Mouse (Mus musculus) heart, embryonic 10.5 days (tissue): Measurements from ENCODE around the gene Stoml3. TPM values are rescaled to one million over a fixed set of nuclear protein-coding genes. Genes with fewer than 3 reads are reported as not detected.
A peak's percentile ranks its signal among the peaks of the same experiment; 100 is the strongest.

Source experiments
- DNase-seq: peaks from one replicate; pipeline ENCODE4 v3.0.0-alpha.2; 2017; ENCODE audit warnings: low spot score
- H3K27ac ChIP-seq: fragments of 300-500 bp; sonication (generic); 2 replicates; pipeline ENCODE4 v1.5.1; 2016; ENCODE audit warnings: mild to moderate bottlenecking
- H3K27me3 ChIP-seq: fragments of 300-500 bp; sonication (generic); 2 replicates; pipeline ENCODE4 v1.6.1; 2016; ENCODE audit warnings: mild to moderate bottlenecking; ENCODE audit not compliant: poor library complexity, insufficient read depth, severe bottlenecking
- H3K36me3 ChIP-seq: fragments of 300-500 bp; sonication (generic); 2 replicates; pipeline ENCODE4 v1.6.1; 2016; ENCODE audit warnings: mild to moderate bottlenecking, moderate library complexity
- H3K4me1 ChIP-seq: fragments of 300-500 bp; sonication (generic); 2 replicates; pipeline ENCODE4 v1.6.1; 2016; ENCODE audit warnings: mild to moderate bottlenecking
- H3K4me3 ChIP-seq: fragments of 300-500 bp; sonication (generic); 2 replicates; pipeline ENCODE4 v1.5.1; 2016; ENCODE audit warnings: mild to moderate bottlenecking, moderate library complexity
- H3K9me3 ChIP-seq: fragments of 300-500 bp; sonication (generic); 2 replicates; pipeline ENCODE4 v1.6.1; 2016; ENCODE audit warnings: mild to moderate bottlenecking, moderate library complexity
- WGBS: fragments of 180-500 bp; shearing (Covaris S2); methylation state at CpG from one replicate; pipeline ENCODE4 v1.1.7; 2016; 5-methylcytosine and 5-hydroxymethylcytosine counted together
- polyA plus RNA-seq: library from polyadenylated mRNA; unstranded; fragments of >200 nt; fragmentation: Nextera tagmentation; extraction: Ambion mirVana; gene quantifications from 2 replicates; pipeline ENCODE4 v1.2.1, GENCODE M21; 2016

The Stoml3 gene
- polyA plus RNA-seq, result 0.10 TPM in 1 of 2 replicates, not detected in the other

DNA sequence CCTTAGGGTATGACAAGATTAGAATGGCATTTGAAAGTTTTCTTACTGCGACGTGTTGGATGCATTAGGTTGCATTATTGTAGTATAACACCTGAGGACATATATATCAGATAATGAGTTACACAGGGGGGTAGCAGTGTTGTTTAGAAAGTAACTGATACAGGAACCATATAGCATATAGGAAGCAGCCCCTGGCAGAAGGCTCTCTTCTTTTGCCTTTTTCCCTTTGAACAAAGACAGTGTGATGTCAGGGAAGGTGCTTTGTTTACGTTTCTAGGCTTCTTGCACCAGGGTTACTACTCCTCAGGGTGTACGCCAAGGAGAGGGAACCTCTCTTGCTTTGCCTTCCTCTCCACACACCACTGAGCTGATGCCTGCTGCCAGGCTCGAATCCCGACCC is at the start of gene Stoml3:
Gene Stoml3, plus strand, starts transcription at position 301 of the 400 bp plus-strand sequence.
- 74% methylated on average over 6 of the region's 6 CpGs for WGBS
- H3K27ac ChIP-seq, result peak within 1 kb of the TSS; percentile 71

DNA sequence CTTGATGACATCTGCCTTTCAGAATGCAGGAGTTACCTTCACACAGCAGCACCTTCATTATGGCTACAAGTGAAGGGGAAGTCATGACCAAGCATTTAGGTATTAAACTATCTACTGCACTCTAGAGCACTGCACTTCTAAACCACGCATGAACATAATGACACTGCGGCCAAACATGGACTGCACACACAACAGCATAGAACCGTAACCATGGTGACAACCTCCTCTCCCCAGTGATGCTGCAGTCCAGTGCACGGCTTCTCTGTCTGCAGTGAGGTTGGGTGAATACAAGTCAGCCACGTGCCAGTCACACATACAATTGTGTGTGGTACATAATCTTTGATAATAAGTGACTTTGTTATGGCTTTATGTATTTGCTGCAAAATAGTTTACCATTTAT is 42.9 kb upstream of the Stoml3 start:
- H3K27me3 ChIP-seq, result no peaks in the 10 kb centered on the region

More for the DNA sequence above, at the start of gene Stoml3:
- Histone ChIP-seq H3K4me3 (no peak within 1 kb of the TSS), H3K4me1 (peaks cover 17% of the 10 kb centered on the region), H3K27me3 (no peaks in the 10 kb centered on the region), H3K36me3 (no peaks in the 10 kb centered on the region), H3K9me3 (no peaks in the 10 kb centered on the region)
- no peak for DNase-seq

DNA sequence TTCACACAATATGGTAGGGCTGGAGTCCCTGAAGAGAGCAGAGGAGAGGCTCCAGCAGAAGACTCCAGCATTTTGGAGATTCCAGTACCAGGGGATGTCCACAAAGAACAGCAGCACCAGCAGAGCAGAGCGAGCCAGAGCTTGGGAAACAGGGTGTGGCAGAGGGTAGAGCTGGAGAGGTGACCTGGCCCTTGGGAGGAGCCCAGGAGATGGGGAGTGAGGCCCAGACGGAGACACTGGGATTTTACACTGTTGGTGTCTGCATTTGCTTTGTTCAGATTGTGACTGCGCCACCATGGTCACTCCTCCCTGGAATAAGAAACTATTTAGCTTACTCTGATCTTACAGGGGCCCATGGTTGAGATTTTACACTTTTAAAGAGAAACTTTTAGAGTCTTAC is 41.7 kb upstream of the Stoml3 start:
- H3K27ac ChIP-seq, result no peak overlapping the region
- no peaks in the 10 kb centered on the region for H3K9me3 ChIP-seq
- WGBS, result 73% methylated on average over 3 of the region's 3 CpGs
- no peak overlapping the region for H3K4me3 ChIP-seq
- H3K4me1 ChIP-seq, result no peaks in the 10 kb centered on the region
- no peaks in the 10 kb centered on the region for H3K27me3 ChIP-seq
- peaks cover 17% of the 10 kb centered on the region for H3K36me3 ChIP-seq
- DNase-seq, result no peak

More for the DNA sequence above, 42.9 kb upstream of the Stoml3 start:
- Histone ChIP-seq H3K27ac (no peak overlapping the region), H3K36me3 (peaks cover 5% of the 10 kb centered on the region; the same call in 1 of the 2 replicates), H3K9me3 (no peaks in the 10 kb centered on the region), H3K4me3 (no peak overlapping the region), H3K4me1 (no peaks in the 10 kb centered on the region)
- 87% methylated on average over 5 of the region's 5 CpGs for WGBS
- no peak for DNase-seq

DNA sequence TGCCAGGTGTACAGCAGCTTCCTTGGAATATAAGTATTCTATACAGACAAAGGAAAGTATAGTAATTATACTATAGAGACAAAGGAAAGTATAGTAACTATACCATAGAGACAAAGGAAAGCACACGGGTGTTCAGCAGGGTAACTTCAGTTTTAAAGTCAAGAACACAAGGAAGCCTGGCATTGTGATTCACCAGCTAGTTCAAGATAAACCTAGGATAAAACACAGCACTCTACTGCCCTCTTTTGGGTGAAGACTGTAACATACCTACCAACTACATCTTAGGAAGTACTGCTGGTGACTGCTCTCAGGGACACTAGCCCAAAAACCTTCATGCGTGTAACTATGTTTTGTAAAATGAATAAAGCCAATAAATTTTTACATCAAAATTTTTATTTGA is 40.2 kb upstream of the Stoml3 start:
- WGBS, result 33% methylated on average over 2 of the region's 2 CpGs
- Histone ChIP-seq H3K9me3 (no peaks in the 10 kb centered on the region), H3K4me3 (no peak overlapping the region), H3K36me3 (peaks cover 31% of the 10 kb centered on the region), H3K4me1 (no peaks in the 10 kb centered on the region), H3K27ac (no peak overlapping the region), H3K27me3 (no peaks in the 10 kb centered on the region)
- no peak for DNase-seq

DNA sequence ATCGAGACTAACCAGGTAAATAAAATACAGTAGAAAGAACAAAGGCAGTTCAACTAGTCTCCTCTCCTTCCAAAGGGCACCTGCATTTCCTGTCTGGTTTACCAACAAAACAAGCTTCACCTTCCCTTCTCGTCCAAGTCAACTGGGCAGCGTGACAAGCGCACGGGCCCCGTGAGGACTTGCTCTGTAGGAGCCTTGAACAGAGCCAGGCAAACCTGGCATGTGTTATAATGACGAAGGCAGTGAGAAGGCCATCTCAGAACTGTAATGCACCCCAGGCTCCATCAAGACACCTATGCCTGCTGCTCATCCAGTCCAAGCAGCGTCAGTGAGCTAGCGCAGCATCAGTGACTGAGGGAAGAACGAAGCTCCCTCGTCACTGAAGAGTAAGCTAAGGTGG is 37.8 kb upstream of the Stoml3 start:
- peaks cover 55% of the 10 kb centered on the region for H3K36me3 ChIP-seq
- no peaks in the 10 kb centered on the region for H3K9me3 ChIP-seq
- H3K4me1 ChIP-seq, result no peaks in the 10 kb centered on the region
- no peaks in the 10 kb centered on the region for H3K27me3 ChIP-seq
- no peak for DNase-seq
- H3K4me3 ChIP-seq, result no peak overlapping the region
- 91% methylated on average over 11 of the region's 11 CpGs for WGBS
- H3K27ac ChIP-seq, result no peak overlapping the region

DNA sequence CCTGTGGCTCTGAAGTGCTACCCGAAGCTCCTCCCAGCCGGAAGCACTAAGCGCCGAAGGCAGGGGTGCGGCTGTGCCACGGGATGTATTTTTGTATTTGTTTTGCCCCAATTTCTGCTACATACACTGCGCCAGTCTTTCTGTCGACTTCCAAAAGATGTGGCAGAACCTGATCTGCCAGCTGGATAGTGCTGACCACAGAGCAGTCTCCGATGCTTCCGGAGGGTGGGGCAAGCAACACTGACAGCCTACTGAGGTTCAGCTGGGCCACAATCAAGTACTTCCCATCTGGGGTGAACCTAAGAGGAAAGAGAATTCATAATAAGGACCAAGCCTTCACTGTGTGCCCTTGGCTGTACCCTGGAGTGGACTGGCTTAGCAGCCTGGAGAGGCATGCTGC is 36.1 kb upstream of the Stoml3 start:
- Histone ChIP-seq H3K9me3 (no peaks in the 10 kb centered on the region), H3K36me3 (peaks cover 72% of the 10 kb centered on the region), H3K4me1 (no peaks in the 10 kb centered on the region), H3K27ac (no peak overlapping the region), H3K4me3 (no peak overlapping the region), H3K27me3 (no peaks in the 10 kb centered on the region)
- WGBS, result 90% methylated on average over 10 of the region's 10 CpGs
- no peak for DNase-seq

DNA sequence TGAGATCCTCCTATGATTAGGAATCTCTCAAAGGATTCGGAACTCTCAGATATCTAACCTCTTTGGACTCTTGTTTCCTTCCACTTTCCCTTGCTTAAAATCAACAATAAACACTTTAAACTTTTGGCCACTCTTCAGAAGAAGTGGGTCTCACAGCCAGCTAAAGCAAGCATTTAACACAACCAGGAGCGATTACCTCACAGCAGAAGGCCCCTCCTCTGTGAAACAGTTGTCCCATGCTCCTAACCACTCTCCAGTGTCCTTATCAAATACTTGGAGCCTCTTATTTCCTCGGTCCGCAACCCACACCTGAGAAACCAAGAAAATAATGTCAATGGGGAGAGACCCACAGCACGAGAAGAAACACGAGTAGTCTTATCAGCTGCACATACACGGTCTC is 35.1 kb upstream of the Stoml3 start:
- Histone ChIP-seq H3K27me3 (no peaks in the 10 kb centered on the region), H3K9me3 (no peaks in the 10 kb centered on the region), H3K27ac (no peak overlapping the region), H3K4me3 (no peak overlapping the region), H3K4me1 (no peaks in the 10 kb centered on the region), H3K36me3 (peaks cover 82% of the 10 kb centered on the region)
- DNase-seq, result no peak
- 89% methylated on average over 7 of the region's 7 CpGs for WGBS

DNA sequence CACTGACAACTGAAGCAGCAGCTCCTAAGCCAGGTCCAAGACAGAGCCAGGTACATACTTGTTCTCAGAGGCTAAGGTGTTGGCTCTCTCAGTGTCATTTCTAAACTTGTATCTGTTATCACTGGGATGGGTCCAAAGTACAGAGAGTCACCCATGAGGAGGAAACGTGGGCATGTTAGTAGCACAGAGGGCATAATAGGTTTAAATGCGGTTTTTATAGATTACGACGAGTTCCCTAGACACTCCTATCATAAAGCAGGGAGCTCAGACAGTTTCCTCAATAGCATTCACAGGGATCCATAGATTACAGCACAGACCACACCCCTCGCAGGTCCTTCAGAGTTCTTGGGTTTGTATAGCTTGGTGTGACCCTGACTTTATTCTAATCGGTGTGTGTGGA is 34.4 kb upstream of the Stoml3 start:
- 91% methylated on average over 6 of the region's 6 CpGs for WGBS
- no peak overlapping the region for H3K27ac ChIP-seq
- peaks cover 88% of the 10 kb centered on the region for H3K36me3 ChIP-seq
- no peaks in the 10 kb centered on the region for H3K9me3 ChIP-seq
- no peak for DNase-seq
- H3K27me3 ChIP-seq, result no peaks in the 10 kb centered on the region
- no peak overlapping the region for H3K4me3 ChIP-seq
- H3K4me1 ChIP-seq, result no peaks in the 10 kb centered on the region

DNA sequence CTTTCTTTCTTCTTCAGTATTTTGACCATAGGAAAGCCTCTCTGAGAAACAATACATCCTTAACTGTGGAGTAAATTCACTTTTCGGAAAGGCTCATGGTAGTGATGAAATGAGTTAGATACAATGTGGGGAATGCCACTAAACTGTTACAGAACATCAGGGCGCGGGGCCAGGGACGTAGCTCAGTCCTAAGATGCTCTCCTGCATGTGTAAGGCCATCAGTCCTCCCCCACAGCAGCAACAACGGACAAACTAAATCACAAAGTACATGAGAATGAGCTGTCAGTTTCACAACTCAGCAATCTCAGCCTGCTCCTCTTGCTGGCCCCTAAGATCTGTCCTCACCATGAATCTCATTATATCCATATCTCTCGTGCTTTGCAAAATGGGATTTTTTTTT is 33.9 kb upstream of the Stoml3 start:
- H3K4me3 ChIP-seq, result no peak overlapping the region
- no peaks in the 10 kb centered on the region for H3K27me3 ChIP-seq
- no peak overlapping the region for H3K27ac ChIP-seq
- H3K4me1 ChIP-seq, result no peaks in the 10 kb centered on the region
- WGBS, result 89% methylated on average over 6 of the region's 6 CpGs
- H3K36me3 ChIP-seq, result peaks cover 92% of the 10 kb centered on the region
- no peaks in the 10 kb centered on the region for H3K9me3 ChIP-seq
- DNase-seq, result no peak

DNA sequence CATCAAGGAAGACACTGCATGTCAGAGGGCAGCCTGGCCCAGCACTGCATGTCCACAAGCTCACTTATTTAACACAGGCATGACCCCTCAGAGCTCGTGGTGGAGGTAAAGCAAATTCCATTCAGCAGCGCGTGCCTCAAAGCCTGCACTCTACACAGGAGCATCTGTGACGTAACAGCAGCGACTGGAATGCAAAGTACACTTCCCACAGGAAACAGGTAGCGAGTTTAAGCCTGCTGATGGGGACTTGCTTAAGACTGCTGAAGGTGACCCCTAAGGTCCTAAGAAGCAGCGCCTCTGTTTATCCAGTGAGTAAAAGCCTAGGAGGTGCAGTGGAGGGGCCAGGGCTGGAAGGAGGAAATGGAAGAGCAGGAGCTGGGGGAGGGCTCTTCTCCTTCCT is 33.5 kb upstream of the Stoml3 start:
- H3K4me1 ChIP-seq, result no peaks in the 10 kb centered on the region
- no peak overlapping the region for H3K27ac ChIP-seq
- H3K27me3 ChIP-seq, result no peaks in the 10 kb centered on the region
- 73% methylated on average over 7 of the region's 7 CpGs for WGBS
- no peaks in the 10 kb centered on the region for H3K9me3 ChIP-seq
- DNase-seq, result no peak
- no peak overlapping the region for H3K4me3 ChIP-seq
- H3K36me3 ChIP-seq, result peaks cover 97% of the 10 kb centered on the region

DNA sequence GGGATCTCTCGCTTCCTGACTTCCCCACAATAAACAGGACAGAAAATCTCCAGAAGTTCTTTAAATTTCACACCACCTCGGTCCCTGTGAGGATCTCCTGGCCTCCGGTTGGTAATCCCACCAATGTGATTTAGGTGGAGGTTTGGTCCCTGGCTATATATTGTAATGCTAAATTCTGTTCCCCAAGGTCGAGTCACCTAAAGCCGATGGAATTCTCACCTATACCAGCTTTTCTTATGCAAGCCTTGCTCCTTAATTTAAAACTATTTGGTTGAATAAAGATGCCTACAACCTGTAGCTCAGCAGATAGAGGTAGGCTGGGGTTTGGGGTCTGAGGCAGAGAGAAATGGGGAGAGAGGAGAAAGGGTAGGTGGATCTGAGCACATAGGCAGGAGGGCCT is 30.7 kb upstream of the Stoml3 start:
- Histone ChIP-seq H3K36me3 (peaks cover 82% of the 10 kb centered on the region), H3K9me3 (no peaks in the 10 kb centered on the region), H3K27me3 (no peaks in the 10 kb centered on the region), H3K4me3 (no peak overlapping the region), H3K27ac (no peak overlapping the region), H3K4me1 (no peaks in the 10 kb centered on the region; the same call in 1 of the 2 replicates)
- no peak for DNase-seq
- 69% methylated on average over 5 of the region's 5 CpGs for WGBS

DNA sequence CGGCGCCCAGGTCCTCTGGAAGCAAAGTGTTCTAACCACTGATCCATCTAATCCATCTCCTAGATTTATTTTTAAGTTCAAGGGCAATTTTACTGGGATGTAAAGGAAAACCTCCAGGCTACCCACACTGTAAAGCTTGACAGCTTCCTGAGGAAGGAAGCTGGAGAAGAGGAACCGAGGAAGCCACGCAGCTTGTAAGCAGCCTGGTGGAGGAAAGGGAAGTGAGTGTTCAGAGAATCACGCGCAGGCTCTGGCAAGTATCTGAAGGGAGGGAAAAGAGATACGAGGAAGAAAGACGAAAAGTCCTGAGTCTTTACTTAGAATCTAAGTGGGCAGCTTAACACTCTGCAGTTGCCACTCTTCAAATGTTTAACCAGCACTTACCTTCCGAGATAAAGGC is 28.3 kb upstream of the Stoml3 start:
- no peaks in the 10 kb centered on the region for H3K9me3 ChIP-seq
- H3K27ac ChIP-seq, result no peak overlapping the region
- peaks cover 3% of the 10 kb centered on the region; the same call in 1 of the 2 replicates for H3K4me1 ChIP-seq
- WGBS, result 65% methylated on average over 9 of the region's 9 CpGs
- no peak overlapping the region for H3K4me3 ChIP-seq
- no peak for DNase-seq
- peaks cover 59% of the 10 kb centered on the region for H3K36me3 ChIP-seq
- no peaks in the 10 kb centered on the region for H3K27me3 ChIP-seq

DNA sequence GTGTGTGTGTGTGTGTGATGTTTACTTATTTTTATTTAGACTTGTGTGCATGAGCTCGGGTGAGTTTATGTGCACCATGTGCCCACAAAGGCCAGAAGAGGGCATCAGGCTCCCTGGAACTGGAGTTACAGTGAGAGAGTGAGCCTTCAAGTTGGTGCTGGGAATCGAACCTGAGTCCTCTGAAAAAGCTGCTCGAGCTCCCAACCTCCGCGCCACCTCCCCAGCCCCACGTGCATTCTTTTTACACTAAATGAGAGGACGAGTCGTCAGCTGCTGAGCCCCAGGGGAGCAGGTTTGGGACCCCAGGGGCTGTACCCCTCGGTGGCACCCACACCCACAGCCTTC is 25.8 kb upstream of the Stoml3 start:
- H3K36me3 ChIP-seq, result peaks cover 37% of the 10 kb centered on the region
- H3K4me1 ChIP-seq, result peaks cover 19% of the 10 kb centered on the region
- H3K27me3 ChIP-seq, result no peaks in the 10 kb centered on the region
- H3K9me3 ChIP-seq, result no peaks in the 10 kb centered on the region
- H3K4me3 ChIP-seq, result peak overlapping the region; percentile 97
- H3K27ac ChIP-seq, result peak overlapping the region; percentile 96
- WGBS, result 8% methylated on average over 9 of the region's 9 CpGs
- DNase-seq, result no peak

DNA sequence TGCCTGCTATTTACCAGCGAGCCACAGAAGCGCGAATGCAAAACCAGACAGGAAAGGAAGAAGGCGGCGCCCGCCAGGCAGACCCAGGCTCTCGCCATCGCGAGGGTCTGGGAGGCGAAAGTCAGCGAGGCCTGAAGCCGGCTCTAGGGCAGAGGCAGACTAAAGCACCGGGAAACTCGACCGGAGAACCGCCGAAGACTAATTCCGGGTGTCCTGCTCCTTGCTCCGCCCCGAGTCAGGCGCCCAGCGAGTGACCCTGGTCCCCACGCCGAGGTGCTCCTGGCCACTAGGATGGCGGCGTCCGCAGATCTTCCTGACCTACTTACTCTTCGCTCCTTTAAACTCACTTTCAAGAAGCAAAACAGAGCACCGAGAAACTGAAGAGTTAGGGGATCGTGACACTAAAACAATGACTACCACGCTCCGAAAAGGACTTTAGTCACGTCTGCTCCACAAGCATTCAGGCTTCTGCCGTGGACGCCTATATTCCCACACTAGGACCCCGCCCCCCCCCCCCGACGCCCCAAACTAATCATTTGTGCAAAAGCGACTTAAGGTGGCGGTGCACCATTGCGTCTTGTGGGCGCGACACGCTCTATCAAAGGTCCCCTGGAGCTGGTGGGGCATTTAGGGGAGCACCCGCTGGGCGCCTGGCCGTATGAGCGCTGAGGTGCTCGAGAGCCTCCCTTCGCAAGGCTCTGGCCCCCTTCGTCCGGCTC is 25.2 kb upstream of the Stoml3 start, which contains the start of the genes Nhlrc3 and Proser1:
Gene Nhlrc3, minus strand, starts transcription at position 287 of the 719 bp plus-strand sequence.
Gene Proser1, plus strand, starts transcription at position 621 of the 719 bp plus-strand sequence.
- peaks cover 31% of the 10 kb centered on the region for H3K36me3 ChIP-seq
- H3K9me3 ChIP-seq, result no peaks in the 10 kb centered on the region
- H3K4me3 ChIP-seq, result peak within 1 kb of the TSS; percentile 97
- under 1% methylated on average over 51 of the region's 52 CpGs for WGBS
- peak; percentile 97 for DNase-seq
- peaks cover 19% of the 10 kb centered on the region for H3K4me1 ChIP-seq
- peak within 1 kb of the TSS; percentile 96 for H3K27ac ChIP-seq
- no peaks in the 10 kb centered on the region for H3K27me3 ChIP-seq
